Mouse (Mus musculus) lung, postnatal 0 days (tissue): ENCODE data around the gene Fnbp4. TPM values are rescaled to one million over a fixed set of nuclear protein-coding genes. Genes with fewer than 3 reads are reported as not detected.

ENCODE experiments used
- ATAC-seq: fragments of 200-750 bp; cut with Nextera tagmentation; 2 replicates; pipeline ENCODE4 v1.8.0; 2017; ENCODE audit warnings: moderate library complexity
- DNase-seq: peaks from one replicate; pipeline ENCODE4 v3.0.0-alpha.2; 2016; ENCODE audit warnings: low spot score
- H3K27ac ChIP-seq: fragments of 300-500 bp; sonication (generic); 2 replicates; pipeline ENCODE4 v1.5.1; 2014; ENCODE audit warnings: antibody characterized with exemption, mild to moderate bottlenecking, low read length, mixed read lengths
- H3K27me3 ChIP-seq: fragments of 300-500 bp; sonication (generic); replicated peaks from 2 replicates; pipeline ENCODE4 v1.6.1; 2014; ENCODE audit warnings: low read length, mixed read lengths; ENCODE audit not compliant: insufficient read depth
- H3K36me3 ChIP-seq: fragments of 300-500 bp; sonication (generic); 2 replicates; pipeline ENCODE4 v1.6.1; 2014; ENCODE audit warnings: low read length, mixed read lengths; ENCODE audit not compliant: insufficient read depth
- H3K4me1 ChIP-seq: fragments of 300-500 bp; sonication (generic); 2 replicates; pipeline ENCODE4 v1.6.1; 2014; ENCODE audit warnings: antibody characterized with exemption, low read depth, low read length, mixed read lengths; ENCODE audit not compliant: insufficient read depth
- H3K4me2 ChIP-seq: fragments of 300-500 bp; sonication (generic); replicated peaks from 2 replicates; pipeline ENCODE4 v1.6.1; 2014; ENCODE audit warnings: low read depth, mild to moderate bottlenecking, low read length, moderate library complexity, mixed read lengths
- H3K4me3 ChIP-seq: fragments of 300-500 bp; sonication (generic); 2 replicates; pipeline ENCODE4 v1.5.1; 2014; ENCODE audit warnings: low read depth, low read length
- H3K9ac ChIP-seq: fragments of 300-500 bp; sonication (generic); replicated peaks from 2 replicates; pipeline ENCODE4 v1.6.1; 2014; ENCODE audit warnings: low read depth, mild to moderate bottlenecking
- H3K9me3 ChIP-seq: fragments of 300-500 bp; sonication (generic); 2 replicates; pipeline ENCODE4 v1.6.1; 2016; ENCODE audit warnings: low read length, mixed read lengths
- CTCF ChIP-seq: IDR thresholded peaks from 2 replicates; pipeline ENCODE4 v1.5.1; 2016; ENCODE audit warnings: antibody characterized with exemption, mild to moderate bottlenecking
- EP300 ChIP-seq: IDR thresholded peaks from 2 replicates; pipeline ENCODE4 v1.6.1; 2016; ENCODE audit warnings: antibody characterized with exemption, mild to moderate bottlenecking, control low read depth
- WGBS: fragments of 180-500 bp; shearing (Covaris S2); extraction: QIAGEN DNeasy Blood & Tissue Kit; methylation state at CpG from one replicate; pipeline ENCODE4 v1.1.7; 2014; 5-methylcytosine and 5-hydroxymethylcytosine counted together
- polyA plus RNA-seq: library from polyadenylated mRNA; unstranded; fragments of >200 nt; fragmentation: Nextera tagmentation; extraction: Ambion mirVana; gene quantifications from 2 replicates; pipeline ENCODE4 v1.2.1, GENCODE M21; 2015

The Fnbp4 gene
- polyA plus RNA-seq, 1 experiment from 2014 or later, result 35.6 TPM

GRCm38 (mm10) chr2:90726818-90727217, 18.4 kb upstream of the Fnbp4 start:
- WGBS, result over 99% methylated on average over 3 of the region's 3 CpGs

GRCm38 (mm10) chr2:90735326-90735725, 9.8 kb upstream of the Fnbp4 start:
- H3K36me3 ChIP-seq, result peaks cover 31% of the 10 kb centered on the region; the same call in 1 of the 2 replicates
- WGBS, result 90% methylated on average over 11 of the region's 11 CpGs
- TF ChIP-seq CTCF (no peak), EP300 (no peak)
- no peaks in the 10 kb centered on the region for H3K4me1 ChIP-seq
- DNase-seq (no peak), ATAC-seq (no peak)
- H3K4me3 ChIP-seq, result no peak overlapping the region
- no peak overlapping the region for H3K27ac ChIP-seq
- no peaks in the 10 kb centered on the region for H3K27me3 ChIP-seq
- H3K9me3 ChIP-seq, result no peaks in the 10 kb centered on the region
- H3K4me2 ChIP-seq, result no peak overlapping the region
- H3K9ac ChIP-seq, result no peak overlapping the region

More at GRCm38 (mm10) chr2:90726818-90727217, 18.4 kb upstream of the Fnbp4 start:
- TF ChIP-seq EP300, result no peak
- no peak for TF ChIP-seq CTCF
- DNase-seq (no peak), ATAC-seq (no peak)
- H3K4me1 ChIP-seq, result no peaks in the 10 kb centered on the region
- no peak overlapping the region for H3K4me2 ChIP-seq
- H3K4me3 ChIP-seq, result no peak overlapping the region
- no peak overlapping the region for H3K27ac ChIP-seq
- H3K9ac ChIP-seq, result no peak overlapping the region
- H3K36me3 ChIP-seq, result peaks cover 29% of the 10 kb centered on the region
- H3K9me3 ChIP-seq, result no peaks in the 10 kb centered on the region
- no peaks in the 10 kb centered on the region for H3K27me3 ChIP-seq

GRCm38 (mm10) chr2:90738801-90739200, 6.4 kb upstream of the Fnbp4 start:
- Histone ChIP-seq H3K36me3 (peaks cover 15% of the 10 kb centered on the region; the same call in 1 of the 2 replicates), H3K4me2 (no peak overlapping the region), H3K9me3 (no peaks in the 10 kb centered on the region), H3K9ac (no peak overlapping the region), H3K4me3 (no peak overlapping the region), H3K27me3 (no peaks in the 10 kb centered on the region), H3K4me1 (no peaks in the 10 kb centered on the region), H3K27ac (no peak overlapping the region)
- DNase-seq, result no peak
- WGBS, result 88% methylated on average over 3 of the region's 3 CpGs
- TF ChIP-seq EP300 (no peak), CTCF (no peak)
- no peak for ATAC-seq

GRCm38 (mm10) chr2:90739327-90739726, 5.8 kb upstream of the Fnbp4 start:
- ATAC-seq (no peak), DNase-seq (no peak)
- H3K27ac ChIP-seq, result no peak overlapping the region
- no peaks in the 10 kb centered on the region for H3K4me1 ChIP-seq
- no peak overlapping the region for H3K4me2 ChIP-seq
- H3K27me3 ChIP-seq, result no peaks in the 10 kb centered on the region
- no peak overlapping the region for H3K9ac ChIP-seq
- WGBS, result 92% methylated on average over 3 of the region's 3 CpGs
- TF ChIP-seq EP300 (no peak), CTCF (no peak)
- peaks cover 15% of the 10 kb centered on the region; the same call in 1 of the 2 replicates for H3K36me3 ChIP-seq
- no peak overlapping the region for H3K4me3 ChIP-seq
- H3K9me3 ChIP-seq, result no peaks in the 10 kb centered on the region

- H3K36me3 ChIP-seq, result peaks cover 15% of the 10 kb centered on the region; the same call in 1 of the 2 replicates
- no peak overlapping the region for H3K4me3 ChIP-seq
- no peak overlapping the region for H3K4me2 ChIP-seq
- H3K9me3 ChIP-seq, result no peaks in the 10 kb centered on the region
- TF ChIP-seq EP300 (no peak), CTCF (no peak)
- H3K27me3 ChIP-seq, result no peaks in the 10 kb centered on the region
- H3K27ac ChIP-seq, result no peak overlapping the region
- H3K4me1 ChIP-seq, result no peaks in the 10 kb centered on the region
- no peak overlapping the region for H3K9ac ChIP-seq
- WGBS, result 86% methylated on average over 5 of the region's 5 CpGs
- ATAC-seq (no peak), DNase-seq (no peak)
Measured at GRCm38 (mm10) chr2:90739921-90740320, 5.2 kb upstream of the Fnbp4 start.

- WGBS, result 58% methylated on average over 12 of the region's 12 CpGs
- no peaks in the 10 kb centered on the region for H3K27me3 ChIP-seq
- peaks cover 8% of the 10 kb centered on the region; the same call in 1 of the 2 replicates for H3K4me1 ChIP-seq
- H3K4me3 ChIP-seq, result peak overlapping the region; percentile 96
- DNase-seq, result peak; percentile 20
- no peaks in the 10 kb centered on the region for H3K9me3 ChIP-seq
- no peak for TF ChIP-seq CTCF
- no peaks in the 10 kb centered on the region for H3K36me3 ChIP-seq
- H3K9ac ChIP-seq, result peak overlapping the region; percentile 13; the same call in 1 of the 2 replicates
- ATAC-seq, result no peak
- H3K27ac ChIP-seq, result peak overlapping the region; percentile 81
- H3K4me2 ChIP-seq, result peak overlapping the region; percentile 44
Measured at GRCm38 (mm10) chr2:90744285-90745052, 701 bp upstream of the Fnbp4 start.
